Mouse (Mus musculus) hindbrain, embryonic 11.5 days (tissue): Measurements from ENCODE around the gene Cd38. TPM values are rescaled to one million over a fixed set of nuclear protein-coding genes. Genes with fewer than 3 reads are reported as not detected.
A peak's percentile ranks its signal among the peaks of the same experiment; 100 is the strongest.

ENCODE experiments used
- ATAC-seq: fragments of 200-750 bp; cut with Nextera tagmentation; 2 replicates; pipeline ENCODE4 v1.8.0; 2017; ENCODE audit warnings: mild to moderate bottlenecking, moderate TSS enrichment, moderate library complexity; ENCODE audit not compliant: low FRiP score
- DNase-seq: peaks from one replicate; pipeline ENCODE4 v3.0.0-alpha.2; 2015; ENCODE audit warnings: low spot score
- H3K27ac ChIP-seq: fragments of 300-500 bp; sonication (generic); 2 replicates; pipeline ENCODE4 v1.5.1; 2014; ENCODE audit warnings: mild to moderate bottlenecking, low read depth, low read length
- H3K27me3 ChIP-seq: fragments of 300-500 bp; sonication (generic); 2 replicates; pipeline ENCODE4 v1.6.1; 2014; ENCODE audit warnings: mild to moderate bottlenecking, low read length, moderate library complexity, mixed read lengths; ENCODE audit not compliant: control insufficient read depth, insufficient read depth
- H3K36me3 ChIP-seq: fragments of 300-500 bp; sonication (generic); 2 replicates; pipeline ENCODE4 v1.6.1; 2014; ENCODE audit warnings: mild to moderate bottlenecking, low read length, moderate library complexity, mixed read lengths; ENCODE audit not compliant: control insufficient read depth, insufficient read depth
- H3K4me1 ChIP-seq: fragments of 300-500 bp; sonication (generic); replicated peaks from 2 replicates; pipeline ENCODE4 v1.6.1; 2014; ENCODE audit warnings: low read length, mixed read lengths; ENCODE audit not compliant: control insufficient read depth, insufficient read depth
- H3K4me2 ChIP-seq: fragments of 300-500 bp; sonication (generic); replicated peaks from 2 replicates; pipeline ENCODE4 v1.6.1; 2014; ENCODE audit warnings: mild to moderate bottlenecking, low read depth, low read length
- H3K4me3 ChIP-seq: fragments of 300-500 bp; sonication (generic); 2 replicates; pipeline ENCODE4 v1.5.1; 2014; ENCODE audit warnings: low read depth, low read length
- H3K9ac ChIP-seq: fragments of 300-500 bp; sonication (generic); 2 replicates; pipeline ENCODE4 v1.6.1; 2014; ENCODE audit warnings: low read depth, low read length
- H3K9me3 ChIP-seq: fragments of 300-500 bp; sonication (generic); 2 replicates; pipeline ENCODE4 v1.6.1; 2016; ENCODE audit warnings: low read length; ENCODE audit not compliant: control insufficient read depth
- WGBS: fragments of 180-500 bp; shearing (Covaris S2); extraction: QIAGEN DNeasy Blood & Tissue Kit; methylation state at CpG from one replicate; pipeline ENCODE4 v1.1.7; 2014; 5-methylcytosine and 5-hydroxymethylcytosine counted together
- polyA plus RNA-seq: library from polyadenylated mRNA; unstranded; fragments of >200 nt; fragmentation: Nextera tagmentation; extraction: Ambion mirVana; gene quantifications from 2 replicates; pipeline ENCODE4 v1.2.1, GENCODE M21; 2014

Gene Cd38
- polyA plus RNA-seq, 1 experiment from 2014 or later: 8.9 TPM

DNA sequence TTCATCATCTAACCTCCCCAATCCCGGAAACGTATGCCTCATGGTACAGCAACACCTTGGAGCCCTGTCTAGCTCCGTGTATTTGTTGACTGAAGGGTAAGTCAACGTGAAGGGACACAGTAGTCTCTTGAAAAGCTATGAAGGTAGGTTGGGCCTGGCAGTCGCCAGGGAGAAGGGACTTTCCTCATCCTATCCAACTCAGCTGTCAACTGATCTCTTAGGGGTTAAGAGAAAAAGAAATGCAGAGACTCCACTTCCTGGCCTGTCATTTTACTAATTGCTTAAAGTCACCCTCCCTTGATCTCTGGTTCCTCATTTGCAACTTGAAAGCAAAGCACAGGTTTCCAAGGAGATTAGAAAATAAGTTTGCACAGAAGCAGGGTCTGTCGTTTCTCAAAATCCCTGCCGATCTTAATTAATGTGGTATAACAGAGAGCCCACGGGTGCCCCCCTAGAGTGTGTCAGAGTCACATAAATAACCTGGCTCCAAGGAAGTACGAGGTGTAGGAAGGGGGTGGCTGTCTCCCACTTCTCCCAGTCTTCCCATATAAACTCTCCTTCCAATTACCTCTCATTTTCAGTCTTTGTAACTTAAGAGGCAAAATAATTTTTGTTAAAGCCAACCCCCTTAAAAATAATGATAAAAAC, 79.1 kb downstream of the Cd38 start:
- ATAC-seq: no peak
- no peak overlapping the region for H3K27ac ChIP-seq
- no peaks in the 10 kb centered on the region for H3K9me3 ChIP-seq
- no peaks in the 10 kb centered on the region for H3K27me3 ChIP-seq
- WGBS: 46% methylated on average over 9 of the region's 9 CpGs
- peak overlapping the region; percentile 19; the same call in 1 of the 2 replicates for H3K4me3 ChIP-seq
- H3K4me2 ChIP-seq: peak overlapping the region; percentile 60
- H3K36me3 ChIP-seq: no peaks in the 10 kb centered on the region
- peak; percentile 4 for DNase-seq
- H3K9ac ChIP-seq: no peak overlapping the region
- peaks cover 2% of the 10 kb centered on the region; the same call in 1 of the 2 replicates for H3K4me1 ChIP-seq

DNA sequence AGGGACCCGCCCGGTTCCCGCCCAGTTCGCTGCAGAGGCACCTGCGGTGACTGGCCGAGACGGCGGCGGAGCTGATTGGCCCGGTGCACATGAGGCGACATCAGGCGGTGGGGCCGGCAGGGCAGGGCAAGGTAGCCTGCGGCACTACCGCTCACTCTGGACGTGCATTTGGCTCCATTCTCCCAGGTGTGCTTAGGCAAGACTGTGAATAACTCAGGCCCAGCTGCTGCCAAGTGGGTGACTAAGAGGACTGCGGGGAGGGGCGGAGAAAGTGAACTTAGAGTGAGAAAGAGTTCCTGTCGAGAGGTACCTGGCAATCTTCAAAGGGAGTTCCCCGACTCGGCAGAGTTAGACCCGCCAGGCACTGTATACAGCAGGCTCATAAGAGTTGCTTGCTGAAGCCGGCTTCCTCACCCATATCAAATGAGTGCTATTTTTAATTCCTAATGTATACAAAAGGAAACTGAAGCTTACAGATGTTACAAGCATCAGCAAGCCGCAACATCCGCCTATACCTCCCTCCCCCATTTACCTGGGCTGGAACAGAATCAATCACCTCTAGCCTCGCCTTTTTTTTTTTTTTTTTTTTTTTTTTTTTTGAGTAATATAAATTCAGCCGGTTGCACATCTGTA, 79.9 kb downstream of the Cd38 start:
- peak; percentile 86 for ATAC-seq
- H3K27ac ChIP-seq: no peak overlapping the region

DNA sequence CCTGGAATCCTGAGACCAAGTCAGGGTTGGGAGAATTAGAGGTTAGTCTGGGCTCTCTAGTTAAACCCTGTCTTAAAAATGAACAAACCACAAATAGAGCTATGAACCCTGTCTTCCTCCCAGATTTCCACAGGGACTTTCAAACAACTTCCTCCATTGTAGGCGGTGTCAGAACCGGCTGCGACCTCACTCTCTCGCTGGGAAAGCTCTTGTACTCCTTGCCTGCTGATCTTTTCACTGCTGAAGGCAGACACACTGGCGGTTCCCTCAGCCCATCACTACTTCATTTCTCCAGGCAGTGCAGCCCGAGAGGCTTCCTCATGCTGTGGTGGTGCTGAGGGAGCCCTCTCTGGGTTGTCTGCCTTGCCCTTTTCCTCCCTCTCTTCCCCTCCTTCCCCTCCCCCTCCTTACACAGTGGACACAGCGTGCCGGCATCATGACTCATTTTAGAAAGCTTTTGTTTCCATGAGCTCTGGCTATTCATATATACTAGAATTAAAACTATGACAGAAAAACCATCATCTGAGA, 80.5 kb downstream of the Cd38 start:
- Histone ChIP-seq H3K4me1 (peaks cover 2% of the 10 kb centered on the region; the same call in 1 of the 2 replicates), H3K27me3 (no peaks in the 10 kb centered on the region), H3K4me2 (peak overlapping the region; percentile 60), H3K36me3 (no peaks in the 10 kb centered on the region), H3K9ac (peak overlapping the region; percentile 47; the same call in 1 of the 2 replicates), H3K9me3 (no peaks in the 10 kb centered on the region), H3K27ac (no peak overlapping the region), H3K4me3 (no peak overlapping the region)
- DNase-seq (peak; percentile 50), ATAC-seq (peak; percentile 64)
- 5% methylated on average over 8 of the region's 8 CpGs for WGBS

More for the DNA sequence above, 79.9 kb downstream of the Cd38 start:
- Histone ChIP-seq H3K4me2 (peak overlapping the region; percentile 60), H3K9ac (no peak overlapping the region), H3K9me3 (no peaks in the 10 kb centered on the region), H3K27me3 (no peaks in the 10 kb centered on the region), H3K4me1 (peaks cover 2% of the 10 kb centered on the region; the same call in 1 of the 2 replicates), H3K36me3 (no peaks in the 10 kb centered on the region), H3K4me3 (peak overlapping the region; percentile 19; the same call in 1 of the 2 replicates)
- peak; percentile 56 for DNase-seq
- WGBS: 2% methylated on average over 27 of the region's 27 CpGs

DNA sequence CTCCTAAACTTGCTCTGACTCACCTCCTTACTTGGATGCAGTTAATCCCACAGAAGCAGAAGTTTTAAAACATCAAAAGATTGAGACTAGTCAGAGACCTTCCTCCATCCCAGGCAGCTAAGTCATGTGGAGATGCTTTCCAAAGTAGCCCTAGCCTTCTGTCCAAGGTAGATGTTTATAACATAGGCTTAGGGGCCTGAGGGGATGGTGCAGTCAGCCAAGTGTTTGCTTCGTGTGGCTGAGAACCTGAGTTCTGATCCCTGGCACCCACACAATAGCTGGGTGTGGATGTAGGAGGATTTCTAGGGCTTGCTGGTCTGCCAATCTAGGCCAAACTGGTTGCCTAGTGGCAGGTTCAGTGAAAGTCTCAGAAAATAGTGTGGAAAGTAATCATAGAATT, 84.9 kb downstream of the Cd38 start:
- Histone ChIP-seq H3K9me3 (no peaks in the 10 kb centered on the region), H3K36me3 (no peaks in the 10 kb centered on the region), H3K27ac (no peak overlapping the region), H3K4me1 (0 out of 2 replicates have a peak, but pooled peaks cover 2% of the 10 kb centered on the region), H3K27me3 (no peaks in the 10 kb centered on the region), H3K4me2 (no peak overlapping the region), H3K9ac (no peak overlapping the region), H3K4me3 (no peak overlapping the region)
- DNase-seq (no peak), ATAC-seq (no peak)
- 73% methylated on average over 1 of the region's 1 CpGs for WGBS

DNA sequence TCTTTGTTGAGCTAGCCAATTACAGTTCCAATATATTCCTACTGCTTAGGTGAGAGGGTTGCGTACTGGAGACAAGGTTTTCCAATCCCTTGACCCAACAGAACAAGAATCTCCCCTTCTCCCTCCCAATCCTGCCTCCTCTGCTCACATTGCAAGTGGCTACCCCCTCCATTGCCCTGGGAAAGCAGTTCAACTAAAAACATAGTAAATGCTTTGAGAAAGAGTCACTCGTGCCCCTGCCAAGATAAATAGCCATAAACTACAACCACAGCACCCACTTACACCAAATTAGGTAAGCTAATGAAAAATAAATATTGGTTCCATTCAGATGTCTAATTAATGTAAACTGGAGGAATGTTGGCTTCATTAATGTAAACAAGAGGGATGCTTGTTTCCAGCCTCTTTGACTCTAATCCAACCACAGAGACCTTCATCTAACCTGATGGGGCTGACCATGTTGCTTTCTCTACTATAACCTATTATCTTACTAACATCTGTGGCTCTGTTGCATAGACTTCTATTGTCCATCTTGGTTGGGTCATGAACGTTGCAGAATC, 91.6 kb downstream of the Cd38 start:
- H3K9me3 ChIP-seq: no peaks in the 10 kb centered on the region
- H3K9ac ChIP-seq: no peak overlapping the region
- H3K4me1 ChIP-seq: no peaks in the 10 kb centered on the region
- H3K27me3 ChIP-seq: no peaks in the 10 kb centered on the region
- whole genome bisulfite sequencing: 84% methylated on average over 3 of the region's 3 CpGs
- no peak for ATAC-seq
- H3K4me2 ChIP-seq: no peak overlapping the region
- no peak for DNase-seq
- H3K27ac ChIP-seq: no peak overlapping the region
- no peaks in the 10 kb centered on the region for H3K36me3 ChIP-seq
- no peak overlapping the region for H3K4me3 ChIP-seq

DNA sequence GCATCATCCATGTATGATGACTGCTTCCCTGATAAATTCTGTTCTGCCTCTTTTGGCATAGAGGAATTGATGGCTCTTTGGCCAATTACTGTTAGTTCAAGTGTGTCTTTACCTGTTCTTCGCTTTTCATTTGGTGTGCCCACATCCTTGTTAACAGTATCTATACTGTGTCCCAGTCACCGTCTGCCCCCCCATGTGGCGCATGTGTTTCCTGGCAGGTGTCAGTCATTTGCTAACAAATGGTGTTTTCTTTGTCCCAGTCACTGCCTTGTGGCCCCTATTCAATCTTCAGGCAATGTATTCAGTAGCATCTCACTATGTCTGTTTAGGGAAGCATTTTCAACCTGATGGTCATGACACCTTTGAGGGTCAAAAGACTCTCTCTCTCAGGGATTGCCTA, 92.7 kb downstream of the Cd38 start:
- no peak for DNase-seq
- no peak for ATAC-seq
- Histone ChIP-seq H3K4me3 (no peak overlapping the region), H3K9me3 (no peaks in the 10 kb centered on the region), H3K4me2 (no peak overlapping the region), H3K27ac (no peak overlapping the region), H3K27me3 (no peaks in the 10 kb centered on the region), H3K4me1 (no peaks in the 10 kb centered on the region), H3K36me3 (no peaks in the 10 kb centered on the region), H3K9ac (no peak overlapping the region)
- 84% methylated on average over 3 of the region's 3 CpGs for WGBS

Other genes starting within 250 kb of the Cd38 start
- 7.4 and 9.4 TPM in 2 replicates for gene Cc2d2a, start 206.2 kb upstream of the Cd38 start, polyA plus RNA-seq
- gene Bst1, start 49.7 kb upstream of the Cd38 start, polyA plus RNA-seq: not detected in 2 replicates
- 66.3 and 71.4 TPM in 2 replicates for gene Fbxl5, start 46.9 kb upstream of the Cd38 start, polyA plus RNA-seq
- gene Gm7879, start 44.6 kb downstream of the Cd38 start, polyA plus RNA-seq: 0.71 and 0.80 TPM in 2 replicates
- gene Fgfbp1, start 113.2 kb downstream of the Cd38 start, polyA plus RNA-seq: 1.8 and 3.4 TPM in 2 replicates
- gene Prom1, start 233.5 kb downstream of the Cd38 start, polyA plus RNA-seq: 125 and 136 TPM in 2 replicates